In genomic region chr12:64897060-64897730, GRCm38 (mm10) we compare ENCODE assay signal across 8 mouse cellular contexts. TPM values are rescaled to one million over a fixed set of nuclear protein-coding genes. Genes with fewer than 3 reads are reported as not detected.
DNase-seq lines count a peak whose midpoint lies in the region; ATAC-seq and TF ChIP-seq lines count a peak whose summit lies in the region.

No protein-coding gene starts in this region.

- TF ChIP-seq POLR2A in bone marrow, adult 2 months (IDR thresholded peaks at IDR 0.05; ENCODE audit: borderline replicate concordance, control insufficient read depth, low read depth, low read length), result no peak
- TF ChIP-seq POLR2A in lung, adult 2 months (IDR thresholded peaks at IDR 0.05; ENCODE audit: borderline replicate concordance, extremely low read depth, low read depth, low read length), result no peak

- H3K27ac ChIP-seq in bone marrow, adult 2 months (ENCODE audit: control insufficient read depth, insufficient read depth, low read depth, low read length, poor library complexity), result no peak overlapping the region
- H3K27ac ChIP-seq in embryonic facial prominence, embryonic 14.5 days (replicated peaks; ENCODE audit: low read depth, low read length), result no peak overlapping the region
- no peak overlapping the region for H3K27ac ChIP-seq in hindbrain, embryonic 15.5 days (replicated peaks)

- H3K4me1 ChIP-seq in bone marrow, adult 2 months (ENCODE audit: control insufficient read depth, insufficient read depth, low read length), result no peaks in the 10 kb centered on the region
- H3K4me1 ChIP-seq in embryonic facial prominence, embryonic 14.5 days (ENCODE audit: control insufficient read depth, insufficient read depth, low read length), result no peaks in the 10 kb centered on the region
- peaks cover 2% of the 10 kb centered on the region; the same call in 1 of the 2 replicates for H3K4me1 ChIP-seq in hindbrain, embryonic 15.5 days (replicated peaks)
- H3K4me1 ChIP-seq in lung, adult 2 months (ENCODE audit: control insufficient read depth, insufficient read depth, low read length), result no peaks in the 10 kb centered on the region

- no peak overlapping the region for H3K4me3 ChIP-seq in bone marrow, adult 2 months (replicated peaks; ENCODE audit: control insufficient read depth, low read depth, low read length)
- H3K4me3 ChIP-seq in embryonic facial prominence, embryonic 14.5 days (ENCODE audit: low read depth, low read length), result no peak overlapping the region
- no peak overlapping the region for H3K4me3 ChIP-seq in hindbrain, embryonic 15.5 days
- H3K4me3 ChIP-seq in lung, adult 2 months (replicated peaks; ENCODE audit: extremely low read depth, low read depth, low read length), result no peak overlapping the region

- WGBS in bone marrow, adult 2 months, result 45% methylated on average over 4 of the region's 4 CpGs
- WGBS in embryonic facial prominence, embryonic 14.5 days, result 40% methylated on average over 4 of the region's 4 CpGs
- 42% methylated on average over 4 of the region's 4 CpGs for WGBS in hindbrain, embryonic 15.5 days
- WGBS in lung, adult 2 months, result 36% methylated on average over 4 of the region's 4 CpGs

- 0 out of 2 replicates have a peak, but pooled peaks have one; percentile 55 for ATAC-seq in embryonic facial prominence, embryonic 14.5 days (ENCODE audit: low read depth)
- peak; percentile 84 for ATAC-seq in hindbrain, embryonic 15.5 days (ENCODE audit: low FRiP score, low read depth)
- peak; percentile 61; the same call in 1 of the 2 replicates for ATAC-seq in neutrophil, adult 5-6 weeks (ENCODE audit: extremely low read depth, insufficient number of reproducible peaks, low FRiP score, poor library complexity, severe bottlenecking)

- peak; percentile 65 for DNase-seq in 416B (ENCODE audit: low read depth)
- peak; percentile 73 for DNase-seq in CD4-positive, CD25-positive, alpha-beta regulatory T cell, adult 2 months (ENCODE audit: low read depth, low spot score)
- DNase-seq in embryonic facial prominence, embryonic 14.5 days (ENCODE audit: low spot score), result peak; percentile 62
- peak; percentile 37 for DNase-seq in lung, adult 2 months
- DNase-seq in yolk sac, embryonic 10.5 days (ENCODE audit: low spot score), result no peak

- no peaks in the 10 kb centered on the region for H3K36me3 ChIP-seq in embryonic facial prominence, embryonic 14.5 days (ENCODE audit: control insufficient read depth, insufficient read depth, low read length)
- no peaks in the 10 kb centered on the region for H3K36me3 ChIP-seq in hindbrain, embryonic 15.5 days

- H3K9me3 ChIP-seq in embryonic facial prominence, embryonic 14.5 days (ENCODE audit: control insufficient read depth, low read length), result no peaks in the 10 kb centered on the region
- H3K9me3 ChIP-seq in hindbrain, embryonic 15.5 days, result no peaks in the 10 kb centered on the region

- H3K27me3 ChIP-seq in embryonic facial prominence, embryonic 14.5 days (replicated peaks; ENCODE audit: control insufficient read depth, insufficient read depth, low read length), result no peaks in the 10 kb centered on the region
- no peaks in the 10 kb centered on the region for H3K27me3 ChIP-seq in hindbrain, embryonic 15.5 days

- no peak overlapping the region for H3K4me2 ChIP-seq in embryonic facial prominence, embryonic 14.5 days (ENCODE audit: low read depth, low read length)
- no peak overlapping the region for H3K4me2 ChIP-seq in hindbrain, embryonic 15.5 days

- H3K9ac ChIP-seq in embryonic facial prominence, embryonic 14.5 days (ENCODE audit: low read depth, low read length), result no peak overlapping the region
- H3K9ac ChIP-seq in hindbrain, embryonic 15.5 days, result no peak overlapping the region

- TF ChIP-seq CTCF in bone marrow, adult 2 months (IDR thresholded peaks at IDR 0.05; ENCODE audit: control insufficient read depth, insufficient read depth, low read length), result peak; percentile 80
- TF ChIP-seq CTCF in lung, adult 2 months (IDR thresholded peaks at IDR 0.05; ENCODE audit: insufficient read depth, low read length), result peak; percentile 87

RNA-seq across cellular contexts. Expression of gene Gm527, which starts 20.5 kb away (rescaled TPM):
- 1.7 and 3.3 TPM in 2 replicates for polyA plus RNA-seq in bone marrow, adult 2 months (2011; ENCODE audit: insufficient read depth, insufficient read length, low replicate concordance, missing spikeins)
- 4.0 and 5.3 TPM in 2 replicates for polyA plus RNA-seq in embryonic facial prominence, embryonic 14.5 days (2014; fragmentation: Nextera tagmentation; extraction: Ambion mirVana)
- polyA plus RNA-seq in hindbrain, embryonic 15.5 days (2015; fragmentation: Nextera tagmentation; extraction: Ambion mirVana), result 2.1 and 2.8 TPM in 2 replicates
- 0.61 and 1.4 TPM in 2 replicates for polyA plus RNA-seq in lung, adult 2 months (2012; rRNA removed)
- total RNA-seq in neutrophil, adult 5-6 weeks (2017), result 10.2 and 20.0 TPM in 2 replicates
